Mouse (Mus musculus): ENCODE results near the gene Pnliprp1.

GRCm38 (mm10) chr19:58695314-58695713 lies 33.4 kb upstream of the Pnliprp1 start:
- TF ChIP-seq CTCF (conservative IDR thresholded peaks at IDR 0.05; ENCODE audit: insufficient read depth, insufficient read length, low read depth, low read length) (no peak), POLR2A (IDR thresholded peaks at IDR 0.05; ENCODE audit: low read depth, low read length) (no peak)
